Mouse (Mus musculus) thymus, adult 2 months (tissue): ENCODE measurements around the gene Bmper.

ENCODE experiments used
- CTCF ChIP-seq: fragments of 200-500 bp; IDR thresholded peaks from 2 replicates; pipeline ENCODE4 v1.5.1; 2012; ENCODE audit warnings: mild to moderate bottlenecking, control low read depth, low read length, moderate library complexity, borderline replicate concordance; ENCODE audit not compliant: control insufficient read depth, poor library complexity, insufficient read depth; ENCODE audit errors: extremely low read depth
- POLR2A ChIP-seq: fragments of 200-500 bp; IDR thresholded peaks from 2 replicates; pipeline ENCODE4 v1.6.1; 2012; ENCODE audit warnings: mild to moderate bottlenecking, low read length, control low read depth, moderate library complexity; ENCODE audit not compliant: control insufficient read depth, poor library complexity, insufficient read depth; ENCODE audit errors: extremely low read depth

DNA sequence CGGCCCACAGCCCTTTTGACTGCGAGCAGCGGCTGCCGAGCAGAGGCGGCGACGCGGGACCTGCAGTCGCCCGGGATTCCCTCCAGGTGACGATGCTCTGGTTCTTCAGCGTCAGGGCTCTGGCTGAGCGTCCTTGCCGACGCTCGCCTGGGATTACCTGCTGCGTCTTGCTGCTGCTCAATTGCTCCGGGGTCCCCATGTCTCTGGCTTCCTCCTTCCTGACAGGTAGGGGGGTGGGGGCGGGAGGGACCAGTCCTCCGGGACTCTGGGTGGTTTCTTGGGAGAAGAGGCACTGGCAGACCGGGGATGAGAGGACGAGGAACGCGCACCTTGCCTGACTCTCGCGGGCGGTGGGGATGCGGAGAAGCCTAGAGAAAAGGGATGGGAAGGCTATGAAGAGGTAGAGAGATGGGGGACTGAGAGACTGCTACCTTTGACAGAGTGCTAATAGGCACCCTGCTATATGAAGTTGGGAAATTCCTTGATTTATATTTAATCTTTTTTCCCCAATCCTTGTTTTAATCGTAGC lies 737 bp downstream of the Bmper start:
- no peak for TF ChIP-seq POLR2A
- TF ChIP-seq CTCF = no peak
